Mouse (Mus musculus): ENCODE measurements around the gene Gm49342. TPM values are rescaled to one million over a fixed set of nuclear protein-coding genes. Genes with fewer than 3 reads are reported as not detected.
"Not testable (repeated sequence)": the region's sequence is repeated elsewhere in the genome, so short reads cannot be mapped to it uniquely, and the experiment has no call there.

Gm49342 gene
- not detected in 2 replicates for polyA plus RNA-seq (2015; fragmentation: Nextera tagmentation; extraction: Ambion mirVana)

DNA sequence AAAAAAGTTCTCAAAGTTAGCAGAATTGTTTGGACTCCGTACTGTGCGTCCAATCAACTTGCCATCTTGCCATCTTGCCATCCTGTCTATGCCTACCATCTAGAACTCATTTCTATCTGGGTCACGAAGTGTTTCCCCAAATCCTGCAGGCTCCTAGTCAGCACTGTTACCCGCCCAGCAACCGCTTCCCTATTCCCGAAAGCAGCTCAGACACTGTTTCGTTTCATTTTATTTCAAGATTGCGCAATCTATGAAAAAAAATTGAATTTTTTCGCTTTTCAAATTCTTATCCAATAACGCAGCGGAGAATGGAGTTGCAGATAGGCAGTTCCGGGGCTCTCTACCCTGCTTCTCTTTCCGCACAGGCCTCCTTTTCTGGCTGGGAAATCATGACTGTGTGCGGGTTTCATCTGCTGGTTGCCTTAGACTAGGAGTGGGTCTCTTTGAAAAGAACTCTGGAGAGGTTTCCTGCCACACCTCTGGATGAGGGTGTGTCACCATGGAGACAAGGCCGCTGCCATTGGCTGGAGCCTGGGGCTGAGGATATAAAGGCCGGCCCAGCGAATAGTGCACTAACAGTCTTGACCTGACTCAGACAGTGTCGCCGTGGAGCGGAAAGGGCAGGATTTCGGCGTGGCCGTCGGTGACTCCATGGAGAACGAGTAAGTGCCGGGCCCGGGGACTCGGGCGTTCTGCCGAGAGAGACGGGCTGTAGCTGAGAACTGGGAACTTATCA lies at the start of gene Gm49342:
Gene Gm49342, plus strand, starts transcription at position 586 of the 736 bp plus-strand sequence.
- WGBS (ENCODE audit: insufficient replicate concordance), result 7% methylated on average over 31 of the region's 31 CpGs
- Histone ChIP-seq H3K9me3 (replicated peaks) (no peaks in the 10 kb centered on the region), H3K4me3 (replicated peaks) (peak within 1 kb of the TSS; percentile 78), H3K4me1 (replicated peaks) (peaks cover 25% of the 10 kb centered on the region), H3K27me3 (no peaks in the 10 kb centered on the region), H3K4me2 (peak within 1 kb of the TSS; percentile 84), H3K27ac (peak within 1 kb of the TSS; percentile 91), H3K9ac (peak within 1 kb of the TSS; percentile 85), H3K36me3 (peaks cover 14% of the 10 kb centered on the region)
- DNase-seq (peak; percentile 91), ATAC-seq (ENCODE audit: low read depth) (peak; percentile 97)

DNA sequence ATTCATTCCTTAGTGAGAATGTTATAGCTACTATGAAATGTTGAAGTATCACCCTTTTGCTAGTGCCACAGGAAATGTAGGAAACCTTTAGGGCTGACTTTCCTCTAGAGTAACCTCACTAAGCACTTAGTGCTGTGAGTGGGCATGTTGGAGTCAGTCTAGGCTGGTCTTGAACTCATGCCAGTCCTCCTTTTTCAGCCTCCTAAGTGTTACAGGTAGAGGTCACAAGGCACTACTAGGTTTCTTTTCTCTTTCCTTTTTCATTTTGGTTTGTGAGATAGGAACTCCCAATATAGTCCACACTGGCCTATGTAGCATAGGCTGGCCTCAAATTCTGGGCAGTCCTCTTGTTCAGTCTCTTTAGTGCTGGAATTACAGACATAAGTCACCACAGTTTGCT lies 48.9 kb upstream of the Gm49342 start:
- H3K4me1 ChIP-seq (replicated peaks), result peaks cover 8% of the 10 kb centered on the region
- no peak overlapping the region for H3K27ac ChIP-seq
- H3K4me2 ChIP-seq, result no peak overlapping the region
- no peak overlapping the region for H3K4me3 ChIP-seq (replicated peaks)
- H3K9ac ChIP-seq, result no peak overlapping the region
- no peaks in the 10 kb centered on the region for H3K9me3 ChIP-seq (replicated peaks)
- H3K36me3 ChIP-seq, result no peaks in the 10 kb centered on the region
- no peak for ATAC-seq (ENCODE audit: low read depth)
- peaks cover 20% of the 10 kb centered on the region for H3K27me3 ChIP-seq
- DNase-seq, result no peak

- 20% methylated on average over 19 of the region's 19 CpGs for WGBS (ENCODE audit: insufficient replicate concordance)
- DNase-seq (no peak), ATAC-seq (ENCODE audit: low read depth) (peak; percentile 57)
- peaks cover 20% of the 10 kb centered on the region for H3K27me3 ChIP-seq
- H3K27ac ChIP-seq, result no peak overlapping the region
- peak overlapping the region; percentile 45 for H3K4me3 ChIP-seq (replicated peaks)
- H3K9me3 ChIP-seq (replicated peaks), result no peaks in the 10 kb centered on the region
- peak overlapping the region; percentile 64 for H3K4me2 ChIP-seq
- no peaks in the 10 kb centered on the region for H3K36me3 ChIP-seq
- peak overlapping the region; percentile 49 for H3K9ac ChIP-seq
- peaks cover 8% of the 10 kb centered on the region for H3K4me1 ChIP-seq (replicated peaks)
Observed at GRCm38 (mm10) chr14:50895985-50896746, 48.2 kb upstream of the Gm49342 start.

GRCm38 (mm10) chr14:50896747-50897373 lies 47.5 kb upstream of the Gm49342 start:
- H3K27me3 ChIP-seq, result peaks cover 20% of the 10 kb centered on the region
- peak overlapping the region; percentile 64 for H3K4me2 ChIP-seq
- WGBS (ENCODE audit: insufficient replicate concordance), result 21% methylated on average over 23 of the region's 23 CpGs
- no peak overlapping the region for H3K27ac ChIP-seq
- peaks cover 8% of the 10 kb centered on the region for H3K4me1 ChIP-seq (replicated peaks)
- 0 out of 2 replicates have a peak, but pooled peaks have one; percentile 22 for ATAC-seq (ENCODE audit: low read depth)
- peak overlapping the region; percentile 45 for H3K4me3 ChIP-seq (replicated peaks)
- DNase-seq, result no peak
- H3K9ac ChIP-seq, result peak overlapping the region; percentile 49
- no peaks in the 10 kb centered on the region for H3K9me3 ChIP-seq (replicated peaks)
- no peaks in the 10 kb centered on the region for H3K36me3 ChIP-seq

- no peak within 1 kb of the TSS for H3K27ac ChIP-seq
- H3K36me3 ChIP-seq, result no peaks in the 10 kb centered on the region
- DNase-seq (no peak), ATAC-seq (ENCODE audit: low read depth) (no peak)
- H3K9me3 ChIP-seq (replicated peaks), result no peaks in the 10 kb centered on the region
- peak within 1 kb of the TSS; percentile 64 for H3K4me2 ChIP-seq
- peak within 1 kb of the TSS; percentile 49 for H3K9ac ChIP-seq
- WGBS (ENCODE audit: insufficient replicate concordance), result 37% methylated on average over 7 of the region's 7 CpGs
- H3K4me3 ChIP-seq (replicated peaks), result peak within 1 kb of the TSS; percentile 45
- peaks cover 20% of the 10 kb centered on the region for H3K27me3 ChIP-seq
- H3K4me1 ChIP-seq (replicated peaks), result peaks cover 8% of the 10 kb centered on the region
Observed at GRCm38 (mm10) chr14:50897374-50897765, 46.9 kb upstream of the Gm49342 start, which contains the start of gene Klhl33. Gene Klhl33, minus strand, starts transcription at chr14:50897507.

- not testable (repeated sequence) for ATAC-seq (ENCODE audit: low read depth); H3K36me3 ChIP-seq; H3K4me3 ChIP-seq (replicated peaks); H3K9ac ChIP-seq; DNase-seq; H3K9me3 ChIP-seq (replicated peaks); H3K4me2 ChIP-seq; H3K4me1 ChIP-seq (replicated peaks); H3K27ac ChIP-seq
- 41% methylated on average over 2 of the region's 2 CpGs for WGBS (ENCODE audit: insufficient replicate concordance)
- H3K27me3 ChIP-seq, result peaks cover 20% of the 10 kb centered on the region
Observed at GRCm38 (mm10) chr14:50897992-50898391, 46.3 kb upstream of the Gm49342 start.

DNA sequence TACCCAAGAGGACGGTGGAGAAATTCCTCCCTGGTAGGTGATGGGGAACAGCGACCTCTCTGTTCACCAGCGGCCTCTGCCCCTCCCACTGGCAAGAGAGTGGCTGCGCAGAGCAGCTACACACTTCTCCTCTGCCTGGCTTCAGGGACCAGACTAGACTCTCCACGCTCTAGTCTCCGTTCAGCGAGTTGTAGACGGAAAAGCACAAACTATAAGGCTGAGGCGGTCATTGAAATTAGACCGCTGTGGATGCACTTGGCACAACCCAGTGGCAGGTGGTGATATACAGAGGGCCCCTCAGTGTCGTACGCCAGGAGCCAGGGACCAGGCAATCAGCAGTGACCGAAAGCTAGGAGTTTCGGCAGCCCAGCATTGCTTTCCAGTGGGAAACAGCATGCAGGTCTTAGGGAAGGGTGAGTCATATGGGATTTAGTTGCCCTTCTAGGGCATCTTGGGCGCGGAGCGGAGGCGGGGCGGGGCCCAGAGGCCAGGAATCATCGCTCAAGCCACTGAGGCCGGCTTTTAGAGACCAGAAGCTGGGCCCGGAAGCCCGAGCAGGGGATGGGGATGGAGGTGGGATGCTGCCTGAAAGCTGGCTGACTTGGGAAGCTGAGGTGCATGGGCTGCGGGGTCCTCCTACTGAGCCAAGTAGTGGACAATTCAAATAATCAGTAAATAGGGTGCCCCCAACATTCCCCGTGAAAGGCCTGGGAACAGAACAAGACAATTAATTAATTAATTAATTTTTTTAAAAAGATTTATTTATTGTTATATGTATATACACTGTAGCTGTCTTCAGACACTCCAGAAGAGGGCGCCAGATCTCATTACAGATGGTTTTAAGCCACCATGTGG lies 40.1 kb upstream of the Gm49342 start:
- H3K4me3 ChIP-seq (replicated peaks), result peak overlapping the region; percentile 52
- no peaks in the 10 kb centered on the region for H3K27me3 ChIP-seq
- peak overlapping the region; percentile 49; the same call in 1 of the 2 replicates for H3K9ac ChIP-seq
- no peaks in the 10 kb centered on the region for H3K9me3 ChIP-seq (replicated peaks)
- H3K27ac ChIP-seq, result no peak overlapping the region
- peak overlapping the region; percentile 77 for H3K4me2 ChIP-seq
- WGBS (ENCODE audit: insufficient replicate concordance), result 7% methylated on average over 26 of the region's 26 CpGs
- DNase-seq (no peak), ATAC-seq (ENCODE audit: low read depth) (peak; percentile 78)
- peaks cover 9% of the 10 kb centered on the region for H3K4me1 ChIP-seq (replicated peaks)
- H3K36me3 ChIP-seq, result no peaks in the 10 kb centered on the region

DNA sequence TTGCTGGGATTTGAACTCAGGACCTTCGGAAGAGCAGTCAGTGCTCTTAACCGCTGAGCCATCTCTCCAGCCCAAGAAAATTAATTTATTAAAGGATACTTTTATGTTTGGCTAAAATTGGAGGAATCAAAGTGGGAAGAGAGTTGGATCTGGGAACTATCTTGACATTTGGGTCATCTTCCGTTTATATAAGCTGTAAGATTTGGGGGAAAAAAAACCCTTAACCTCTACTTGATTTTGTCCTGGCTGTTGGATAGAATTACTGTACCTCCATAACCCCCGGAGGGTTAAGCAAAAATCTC lies 39.5 kb upstream of the Gm49342 start:
- no peak overlapping the region for H3K9ac ChIP-seq
- 74% methylated on average over 4 of the region's 4 CpGs for WGBS (ENCODE audit: insufficient replicate concordance)
- no peak for ATAC-seq (ENCODE audit: low read depth)
- H3K27me3 ChIP-seq, result no peaks in the 10 kb centered on the region
- no peak overlapping the region for H3K27ac ChIP-seq
- DNase-seq, result no peak
- H3K36me3 ChIP-seq, result no peaks in the 10 kb centered on the region
- H3K9me3 ChIP-seq (replicated peaks), result no peaks in the 10 kb centered on the region
- no peak overlapping the region for H3K4me2 ChIP-seq
- peaks cover 9% of the 10 kb centered on the region for H3K4me1 ChIP-seq (replicated peaks)
- no peak overlapping the region for H3K4me3 ChIP-seq (replicated peaks)

DNA sequence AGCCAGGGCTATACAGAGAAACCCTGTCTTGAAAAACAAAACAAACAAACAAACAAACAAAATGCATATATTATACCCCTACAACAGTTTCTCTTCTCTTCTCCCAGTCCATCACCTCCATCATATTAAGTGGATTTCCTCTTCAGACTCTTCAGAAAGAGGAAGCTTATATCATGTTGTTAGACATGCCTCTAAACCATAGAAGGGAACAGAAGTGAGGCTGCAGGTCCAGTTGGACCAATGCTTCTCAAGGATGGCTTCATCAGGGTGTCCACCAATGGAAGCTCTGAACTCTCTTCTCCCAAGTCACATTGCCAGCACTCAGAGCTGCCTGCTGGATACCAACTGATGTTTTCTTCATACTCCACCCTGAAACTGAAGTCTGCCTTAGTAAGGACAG lies 39.0 kb upstream of the Gm49342 start:
- not testable (repeated sequence) for DNase-seq; H3K9me3 ChIP-seq (replicated peaks); H3K4me1 ChIP-seq (replicated peaks); H3K9ac ChIP-seq; H3K4me2 ChIP-seq; H3K27me3 ChIP-seq; H3K27ac ChIP-seq; H3K4me3 ChIP-seq (replicated peaks); ATAC-seq (ENCODE audit: low read depth); H3K36me3 ChIP-seq

- Histone ChIP-seq H3K4me1 (replicated peaks) (peaks cover 9% of the 10 kb centered on the region), H3K36me3 (peaks cover 11% of the 10 kb centered on the region), H3K27ac (no peak overlapping the region), H3K27me3 (no peaks in the 10 kb centered on the region), H3K9ac (no peak overlapping the region), H3K9me3 (replicated peaks) (no peaks in the 10 kb centered on the region), H3K4me3 (replicated peaks) (no peak overlapping the region), H3K4me2 (no peak overlapping the region)
- DNase-seq, result no peak
- WGBS (ENCODE audit: insufficient replicate concordance), result 44% methylated on average over 4 of the region's 4 CpGs
- ATAC-seq (ENCODE audit: low read depth), result no peak
Observed at GRCm38 (mm10) chr14:50908126-50908525, 36.2 kb upstream of the Gm49342 start.

DNA sequence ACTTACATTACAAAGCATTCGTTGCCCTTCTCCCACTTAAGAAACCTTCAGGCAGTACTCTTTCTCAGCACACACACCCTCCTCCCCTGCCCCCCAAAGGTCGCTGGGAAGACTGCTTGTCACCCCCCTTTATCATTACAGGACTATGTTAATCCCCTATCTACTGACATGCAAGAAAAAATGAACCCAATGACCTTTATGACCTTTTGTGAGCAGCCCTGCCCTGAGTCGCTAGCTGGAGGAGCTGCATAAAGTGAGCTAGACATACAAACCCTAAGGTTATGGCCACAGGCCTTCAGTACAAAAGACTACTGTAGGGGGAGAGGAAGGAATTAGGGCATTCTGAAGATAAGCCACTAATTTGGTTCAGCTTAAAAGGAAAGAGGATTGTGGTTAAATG lies 33.0 kb upstream of the Gm49342 start:
- no peaks in the 10 kb centered on the region for H3K4me1 ChIP-seq (replicated peaks)
- ATAC-seq (ENCODE audit: low read depth), result no peak
- no peaks in the 10 kb centered on the region for H3K9me3 ChIP-seq (replicated peaks)
- no peak overlapping the region for H3K4me2 ChIP-seq
- H3K27me3 ChIP-seq, result no peaks in the 10 kb centered on the region
- 59% methylated on average over 3 of the region's 3 CpGs for WGBS (ENCODE audit: insufficient replicate concordance)
- H3K4me3 ChIP-seq (replicated peaks), result no peak overlapping the region
- H3K36me3 ChIP-seq, result peaks cover 39% of the 10 kb centered on the region
- DNase-seq, result no peak
- no peak overlapping the region for H3K9ac ChIP-seq
- H3K27ac ChIP-seq, result no peak overlapping the region

Data from liver, embryonic 13.5 days (tissue).